Mouse (Mus musculus) testis, adult 2 months (tissue): Measurements from ENCODE around the gene Phxr2. TPM values are rescaled to one million over a fixed set of nuclear protein-coding genes. Genes with fewer than 3 reads are reported as not detected.
A peak's percentile ranks its signal among the peaks of the same experiment; 100 is the strongest.

ENCODE experiments used
- H3K27ac ChIP-seq: fragments of 200-500 bp; 2 replicates; pipeline ENCODE4 v1.5.1; 2012; ENCODE audit warnings: low read depth, low read length; ENCODE audit not compliant: control insufficient read depth, insufficient read depth
- H3K27me3 ChIP-seq: fragments of 200-500 bp; 2 replicates; pipeline ENCODE4 v1.6.1; 2012; ENCODE audit warnings: mild to moderate bottlenecking, low read length, moderate library complexity; ENCODE audit not compliant: control insufficient read depth, insufficient read depth
- H3K36me3 ChIP-seq: fragments of 200-500 bp; 2 replicates; pipeline ENCODE4 v1.6.1; 2012; ENCODE audit warnings: mild to moderate bottlenecking, low read length; ENCODE audit not compliant: control insufficient read depth, insufficient read depth
- H3K4me1 ChIP-seq: fragments of 200-500 bp; 2 replicates; pipeline ENCODE4 v1.6.1; 2012; ENCODE audit warnings: low read length; ENCODE audit not compliant: control insufficient read depth, insufficient read depth
- H3K4me3 ChIP-seq: fragments of 200-500 bp; 2 replicates; pipeline ENCODE4 v1.5.1; 2012; ENCODE audit warnings: low read depth, mild to moderate bottlenecking, low read length, moderate library complexity, mixed read lengths; ENCODE audit not compliant: control insufficient read depth
- CTCF ChIP-seq: fragments of 200-500 bp; IDR thresholded peaks from 2 replicates; pipeline ENCODE4 v1.5.1; 2012; ENCODE audit warnings: low read depth, mild to moderate bottlenecking, inconsistent platforms, low read length, moderate library complexity; ENCODE audit not compliant: control insufficient read depth, insufficient read depth, insufficient replicate concordance
- POLR2A ChIP-seq: fragments of 200-500 bp; IDR thresholded peaks from 2 replicates; pipeline ENCODE4 v1.6.1; 2012; ENCODE audit warnings: low read depth, mild to moderate bottlenecking, inconsistent platforms, low read length, moderate library complexity; ENCODE audit not compliant: control insufficient read depth
- polyA plus RNA-seq: library from polyadenylated mRNA; depleted of rRNA; stranded (reverse); fragments of >200 nt; gene quantifications from 2 replicates; pipeline ENCODE4 v1.2.3, GENCODE M21; 2012

The Phxr2 gene
- polyA plus RNA-seq, 1 experiment, result not detected

DNA sequence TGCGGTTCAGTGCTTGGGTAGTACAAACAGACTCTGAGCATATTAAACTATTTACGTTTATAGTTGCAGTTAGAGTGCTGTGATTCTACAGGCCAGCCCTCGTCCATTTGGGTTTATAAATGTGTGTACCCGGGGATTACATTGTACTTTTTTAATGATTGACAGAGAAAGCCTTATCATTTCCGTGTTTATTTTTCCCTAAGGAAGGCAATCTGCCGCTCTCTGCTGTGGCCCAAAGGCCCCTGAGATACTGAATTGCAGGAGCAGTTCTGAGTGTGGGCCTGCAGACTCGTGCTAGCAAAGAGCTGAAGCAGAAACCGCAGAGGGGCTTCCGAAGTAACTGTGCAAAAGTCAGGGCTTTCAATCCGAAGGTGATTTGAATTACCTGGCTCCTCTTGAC is 8.2 kb downstream of the Phxr2 start:
- H3K4me3 ChIP-seq, result no peak overlapping the region
- no peak overlapping the region for H3K27ac ChIP-seq
- TF ChIP-seq CTCF, result no peak
- no peak for TF ChIP-seq POLR2A
- H3K36me3 ChIP-seq, result no peaks in the 10 kb centered on the region
- peaks cover 3% of the 10 kb centered on the region for H3K4me1 ChIP-seq
- H3K27me3 ChIP-seq, result no peaks in the 10 kb centered on the region

DNA sequence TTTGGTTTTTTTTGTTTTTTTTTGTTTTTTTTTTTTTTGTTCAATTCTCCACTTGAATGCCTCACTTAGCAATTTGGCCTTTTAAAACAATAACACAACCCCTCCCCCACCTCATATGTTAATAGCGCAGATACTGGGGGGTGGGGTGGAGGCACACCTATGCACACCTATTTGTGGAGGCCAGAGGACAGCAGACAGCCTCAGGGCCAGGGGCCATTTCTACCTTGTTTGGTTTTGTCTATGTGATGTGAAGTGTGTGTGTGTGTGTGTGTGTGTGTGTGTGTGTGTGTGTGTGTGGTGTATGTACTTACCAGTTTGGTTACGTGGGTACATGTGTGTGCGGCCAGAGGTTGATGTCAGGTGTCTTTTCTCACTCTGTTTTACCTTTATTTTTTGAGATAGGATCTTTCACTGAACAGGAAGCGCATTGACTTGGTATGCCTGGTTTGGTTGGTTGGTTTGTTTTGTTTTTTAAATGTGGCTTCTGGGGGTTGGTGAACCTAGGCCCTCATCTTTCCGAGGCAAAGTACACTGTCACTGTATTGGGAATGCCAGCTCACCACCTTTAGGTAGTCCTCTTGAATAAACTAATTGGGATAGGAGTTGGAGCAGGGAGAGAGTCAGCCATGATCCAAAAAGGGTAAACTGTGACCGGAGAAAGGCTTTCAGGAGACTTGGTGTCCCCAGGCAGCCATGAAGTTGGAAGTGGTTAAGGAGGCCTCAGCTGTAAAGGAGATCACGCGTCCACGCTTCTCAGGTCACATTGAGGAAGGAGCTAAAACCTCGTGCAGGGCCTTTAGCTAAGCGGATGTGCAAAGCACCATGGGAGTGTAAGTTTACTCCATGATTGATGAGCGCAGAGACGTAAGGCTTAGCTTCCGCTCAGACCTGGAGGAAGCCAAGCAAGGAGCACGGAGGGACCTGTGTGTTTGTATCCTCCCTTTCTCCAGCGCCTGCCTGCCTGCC is 9.2 kb downstream of the Phxr2 start:
- no peaks in the 10 kb centered on the region for H3K36me3 ChIP-seq
- peaks cover 3% of the 10 kb centered on the region for H3K4me1 ChIP-seq
- H3K27ac ChIP-seq, result no peak overlapping the region
- TF ChIP-seq CTCF (no peak), POLR2A (no peak)
- no peak overlapping the region for H3K4me3 ChIP-seq
- no peaks in the 10 kb centered on the region for H3K27me3 ChIP-seq

DNA sequence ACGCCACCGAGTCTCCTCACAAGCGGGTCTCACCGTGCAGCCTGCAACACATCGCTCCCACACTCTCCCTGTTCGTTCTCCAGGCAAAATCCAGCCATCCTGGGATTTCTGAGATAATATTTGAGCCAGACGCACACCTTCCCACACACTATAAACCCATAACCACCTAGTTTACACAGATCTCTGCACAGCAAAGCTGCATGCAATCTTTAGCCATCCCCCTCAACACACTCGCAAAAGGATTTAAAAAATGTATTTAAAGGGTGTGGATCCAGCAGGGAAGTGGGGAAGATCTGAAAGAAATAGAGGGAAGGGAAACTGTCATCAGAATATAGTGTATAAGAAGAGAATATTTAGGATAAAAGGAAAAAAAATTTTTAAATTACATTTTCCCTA is 9.9 kb downstream of the Phxr2 start:
- no peak for TF ChIP-seq POLR2A
- TF ChIP-seq CTCF, result no peak

DNA sequence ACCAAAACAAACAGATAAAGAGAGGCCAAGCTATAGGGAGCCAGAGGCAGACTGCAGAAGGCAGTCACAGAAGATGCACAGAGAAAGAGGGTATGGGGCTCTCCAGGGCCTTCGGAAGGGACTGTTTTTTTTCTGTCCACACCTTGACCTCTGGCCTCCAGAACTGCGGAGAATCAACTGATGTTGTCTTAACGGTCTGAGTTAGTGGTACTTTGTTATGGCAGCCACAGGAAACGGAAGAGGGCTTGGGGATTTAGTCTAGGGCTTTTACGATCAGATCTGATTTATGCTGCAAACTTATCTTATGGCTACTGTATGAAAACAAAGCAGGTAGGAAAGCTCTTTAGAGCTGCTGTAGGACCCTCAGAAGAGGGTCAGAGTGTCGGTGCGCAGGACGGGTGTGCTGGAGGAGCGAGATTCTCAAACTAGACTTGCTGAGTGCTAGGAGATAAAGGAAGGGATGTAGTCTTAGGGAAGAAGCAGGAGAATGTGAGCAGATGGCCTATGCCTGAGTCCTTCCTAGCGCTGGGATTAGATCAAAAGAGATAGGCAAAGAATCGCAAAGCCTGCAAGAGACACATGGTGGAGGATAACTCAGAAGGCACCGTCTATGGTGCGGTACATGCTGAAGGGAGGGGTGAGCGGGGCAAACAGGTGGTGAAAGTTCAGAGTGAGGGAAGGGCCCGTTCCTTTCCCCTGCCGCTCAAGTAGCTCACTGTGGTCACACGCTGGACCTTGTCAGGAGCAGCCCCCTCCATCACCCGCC is 10.5 kb downstream of the Phxr2 start:
- TF ChIP-seq CTCF (no peak), POLR2A (no peak)
- Histone ChIP-seq H3K27ac (no peak overlapping the region), H3K4me3 (peak overlapping the region; percentile 25; the same call in 1 of the 2 replicates), H3K36me3 (no peaks in the 10 kb centered on the region), H3K4me1 (peaks cover 5% of the 10 kb centered on the region), H3K27me3 (no peaks in the 10 kb centered on the region)

More for the DNA sequence above, 9.9 kb downstream of the Phxr2 start:
- peaks cover 4% of the 10 kb centered on the region for H3K4me1 ChIP-seq
- H3K36me3 ChIP-seq, result no peaks in the 10 kb centered on the region
- H3K27ac ChIP-seq, result no peak overlapping the region
- H3K27me3 ChIP-seq, result no peaks in the 10 kb centered on the region
- H3K4me3 ChIP-seq, result peak overlapping the region; percentile 25; the same call in 1 of the 2 replicates

DNA sequence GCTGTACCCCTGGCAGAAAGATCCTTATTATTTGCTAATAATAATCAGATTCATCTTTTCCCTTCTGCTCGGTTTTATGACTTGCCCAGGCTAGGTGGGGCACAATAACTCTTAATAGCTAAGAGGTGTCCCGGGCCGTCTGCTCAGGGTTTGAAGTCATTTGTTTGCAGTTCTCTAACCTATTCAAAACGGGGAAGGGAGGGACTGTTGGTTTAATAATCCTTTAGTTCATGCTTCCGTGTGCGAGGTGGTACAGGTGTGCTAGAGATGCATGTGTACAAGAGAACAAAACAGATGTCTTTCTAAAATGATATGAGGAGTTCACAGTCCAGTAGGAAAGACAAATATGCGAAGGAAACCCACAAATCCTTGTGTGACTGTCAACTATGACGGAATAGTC is 11.8 kb downstream of the Phxr2 start:
- Histone ChIP-seq H3K36me3 (no peaks in the 10 kb centered on the region), H3K27me3 (no peaks in the 10 kb centered on the region), H3K4me1 (peaks cover 7% of the 10 kb centered on the region), H3K4me3 (no peak overlapping the region), H3K27ac (no peak overlapping the region)
- TF ChIP-seq POLR2A, result no peak
- TF ChIP-seq CTCF, result no peak

DNA sequence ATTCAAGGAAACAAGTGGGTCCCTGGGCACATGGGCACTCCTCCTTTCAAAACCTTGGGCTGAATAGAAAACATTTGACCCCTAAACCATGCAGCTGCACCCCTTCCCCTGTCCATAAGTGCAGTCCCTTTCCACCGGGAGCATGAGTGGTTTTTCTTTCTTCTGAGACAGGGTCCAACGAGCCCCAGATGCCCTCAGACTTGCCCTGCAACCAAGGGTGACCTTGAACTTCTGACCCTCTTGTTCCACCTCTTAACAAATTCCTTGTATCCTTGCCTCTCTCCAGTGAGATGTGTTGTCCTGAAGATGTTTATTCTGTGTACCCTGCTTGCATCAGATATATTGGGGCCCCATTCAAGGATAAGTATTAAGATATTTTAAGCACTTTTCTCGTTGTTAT is 12.6 kb downstream of the Phxr2 start:
- Histone ChIP-seq H3K36me3 (no peaks in the 10 kb centered on the region), H3K4me1 (peaks cover 14% of the 10 kb centered on the region), H3K4me3 (no peak overlapping the region), H3K27me3 (no peaks in the 10 kb centered on the region), H3K27ac (no peak overlapping the region)
- TF ChIP-seq CTCF, result no peak
- no peak for TF ChIP-seq POLR2A

DNA sequence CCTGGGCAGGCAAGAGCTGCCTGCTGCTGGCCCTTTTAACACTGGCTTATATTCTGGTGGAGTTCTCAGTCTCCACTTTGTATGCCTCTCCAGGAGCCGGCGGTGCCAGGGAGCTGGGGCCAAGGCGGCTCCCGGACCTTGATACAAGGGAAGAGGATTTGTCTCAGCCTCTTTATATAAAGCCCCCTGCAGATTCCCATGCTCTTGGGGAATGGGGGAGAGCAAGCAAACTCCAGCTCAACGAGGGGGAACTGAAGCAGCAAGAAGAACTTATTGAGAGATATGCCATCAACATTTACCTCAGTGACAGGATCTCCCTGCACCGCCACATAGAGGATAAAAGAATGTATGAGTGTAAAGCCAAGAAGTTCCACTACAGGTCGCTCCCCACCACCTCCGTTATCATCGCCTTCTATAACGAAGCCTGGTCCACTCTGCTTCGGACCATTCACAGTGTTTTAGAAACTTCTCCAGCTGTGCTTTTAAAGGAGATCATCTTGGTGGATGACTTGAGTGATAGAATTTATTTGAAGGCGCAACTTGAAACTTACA is 17.6 kb downstream of the Phxr2 start:
- no peaks in the 10 kb centered on the region for H3K27me3 ChIP-seq
- H3K36me3 ChIP-seq, result no peaks in the 10 kb centered on the region
- peak overlapping the region; percentile 52 for H3K27ac ChIP-seq
- peaks cover 20% of the 10 kb centered on the region for H3K4me1 ChIP-seq
- peak overlapping the region; percentile 85 for H3K4me3 ChIP-seq
- TF ChIP-seq CTCF, result no peak
- TF ChIP-seq POLR2A, result no peak
